Mouse (Mus musculus): ENCODE measurements at regions not wholly inside any gene's neighbourhood (a gene's known extent, or its start where the extent isn't known, plus 50 kb on each side); places are given as distances from the start of the nearest gene placed in this dataset.

- DNase-seq: no peak
- TF ChIP-seq CTCF (IDR thresholded peaks at IDR 0.05): no peak
- intact Hi-C loops (cut with DNase I): no loop called here
Observed at GRCm38 (mm10) chr16:50508673-50509528, 76.7 kb upstream of the Bbx start.

GRCm38 (mm10) chr16:50504619-50505018, 72.4 kb upstream of the Bbx start:
- H3K27ac ChIP-seq: no peak overlapping the region
- intact Hi-C loops (cut with DNase I): no loop called here
- no peak for TF ChIP-seq CTCF (IDR thresholded peaks at IDR 0.05)
- DNase-seq: no peak
- no peak overlapping the region for H3K4me3 ChIP-seq

More at GRCm38 (mm10) chr16:50508673-50509528, 76.7 kb upstream of the Bbx start:
- Histone ChIP-seq H3K4me3 (no peak overlapping the region), H3K27ac (no peak overlapping the region)

GRCm38 (mm10) chr16:50498909-50499308, 66.7 kb upstream of the Bbx start:
- intact Hi-C loops (cut with DNase I): no loop called here
- no peak for TF ChIP-seq CTCF (IDR thresholded peaks at IDR 0.05)
- no peak for DNase-seq
- no peak overlapping the region for H3K4me3 ChIP-seq
- no peak overlapping the region for H3K27ac ChIP-seq

- TF ChIP-seq CTCF (IDR thresholded peaks at IDR 0.05): no peak
- Histone ChIP-seq H3K27ac (no peak overlapping the region), H3K4me3 (no peak overlapping the region)
- intact Hi-C loops (cut with DNase I): no loop called here
- DNase-seq: no peak
Observed at GRCm38 (mm10) chr16:50493662-50494061, 61.5 kb upstream of the Bbx start.

- DNase-seq: no peak
- Histone ChIP-seq H3K27ac (no peak overlapping the region), H3K4me3 (no peak overlapping the region)
- intact Hi-C loops (cut with DNase I): no loop called here
- no peak for TF ChIP-seq CTCF (IDR thresholded peaks at IDR 0.05)
Observed at GRCm38 (mm10) chr16:50489244-50489643, 57.1 kb upstream of the Bbx start.

- H3K27ac ChIP-seq: no peak overlapping the region
- no peak for TF ChIP-seq CTCF (IDR thresholded peaks at IDR 0.05)
- no peak for DNase-seq
- no peak overlapping the region for H3K4me3 ChIP-seq
- intact Hi-C loops (cut with DNase I): no loop called here
Observed at GRCm38 (mm10) chr16:50482360-50482786, 50.2 kb upstream of the Bbx start.
